Mouse (Mus musculus): Measurements from ENCODE around the gene Cd83.

Gene Cd83

GRCm38 (mm10) chr13:43774605-43775426, 9.8 kb upstream of the Cd83 start:
- no peak for DNase-seq (ENCODE audit: low spot score in 2 of 2)

GRCm38 (mm10) chr13:43775427-43775733, 9.2 kb upstream of the Cd83 start:
- no peak for DNase-seq (ENCODE audit: low spot score in 2 of 2)

DNA sequence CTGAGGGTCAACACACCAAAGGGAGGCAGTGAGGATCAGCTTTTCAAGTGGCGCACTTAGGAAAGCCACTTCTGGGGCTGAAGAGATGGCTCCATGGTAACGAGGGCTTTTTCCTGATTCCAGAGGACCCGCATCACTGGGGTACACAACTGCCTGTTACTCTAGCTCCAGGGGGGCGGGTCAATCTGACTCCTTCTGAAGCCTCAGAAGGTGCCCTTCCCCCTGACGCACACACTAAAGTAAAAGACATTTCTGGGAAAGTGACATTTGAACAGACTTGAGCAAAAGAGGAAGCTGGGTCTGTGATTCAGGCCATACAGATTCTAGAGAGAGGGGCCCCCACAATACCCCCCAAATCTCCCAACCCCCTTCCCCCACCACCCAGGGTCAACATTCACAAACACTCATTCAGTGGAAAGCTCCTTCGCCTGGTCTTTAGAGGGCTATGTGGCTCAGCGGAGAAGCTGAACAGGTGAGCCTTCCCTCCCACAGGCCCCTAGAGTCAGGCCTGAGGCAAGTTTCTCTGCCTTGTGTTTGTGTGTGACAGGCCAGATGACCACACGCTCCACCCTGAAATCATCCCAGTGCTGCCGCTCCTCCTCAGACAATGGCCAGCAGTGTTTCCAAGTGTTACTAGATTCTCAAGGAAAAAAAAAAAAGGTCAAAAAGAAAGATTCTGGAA, 7.1 kb upstream of the Cd83 start:
- no peak for DNase-seq (ENCODE audit: low spot score in 2 of 2)

- DNase-seq (ENCODE audit: low spot score in 2 of 2): no peak
Measured at GRCm38 (mm10) chr13:43778021-43778649, 6.4 kb upstream of the Cd83 start.

DNA sequence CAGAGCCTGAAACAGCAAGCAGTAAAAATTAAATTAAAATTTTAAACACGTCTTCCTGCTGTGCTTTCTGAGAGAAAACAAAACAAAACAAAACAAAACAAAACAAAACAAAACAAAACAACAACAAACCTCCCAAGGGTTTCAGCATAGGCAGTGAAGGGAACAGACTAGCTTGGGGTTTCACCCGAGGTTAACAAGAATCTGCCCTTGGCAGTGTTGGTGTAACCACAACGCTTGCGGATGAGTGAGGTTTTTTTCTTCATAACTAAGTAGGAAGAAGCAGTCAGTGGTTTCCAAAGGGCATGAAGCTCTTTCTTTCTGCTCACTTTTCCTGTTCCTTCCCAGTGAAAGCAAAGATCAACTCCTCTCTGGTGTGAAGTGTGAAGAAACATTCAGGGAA, 5.6 kb upstream of the Cd83 start:
- no peak for DNase-seq (ENCODE audit: low spot score in 2 of 2)

DNA sequence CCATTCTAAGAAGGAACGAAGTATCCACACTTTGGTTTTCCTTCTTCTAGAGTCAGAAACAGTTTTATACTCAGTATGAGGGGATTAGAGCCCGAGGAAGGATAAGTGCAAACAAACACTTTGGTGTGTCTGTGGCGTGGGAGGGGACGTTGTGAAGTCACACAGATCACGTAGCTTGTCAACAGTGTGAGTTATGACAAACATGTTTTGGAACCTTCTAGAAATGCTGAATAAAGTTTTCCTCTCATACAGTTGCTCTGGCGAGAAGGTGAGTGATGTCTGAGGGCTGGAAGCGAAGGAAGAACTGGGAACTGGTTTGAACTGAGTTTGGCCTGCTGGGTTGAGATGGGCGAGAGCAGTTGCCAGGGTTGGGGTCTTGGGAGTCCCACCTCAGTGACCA, 4.5 kb upstream of the Cd83 start:
- DNase-seq (ENCODE audit: low spot score in 2 of 2): no peak

- DNase-seq (ENCODE audit: low spot score in 2 of 2): no peak
Measured at GRCm38 (mm10) chr13:43785712-43786072, 1.1 kb downstream of the Cd83 start.

DNA sequence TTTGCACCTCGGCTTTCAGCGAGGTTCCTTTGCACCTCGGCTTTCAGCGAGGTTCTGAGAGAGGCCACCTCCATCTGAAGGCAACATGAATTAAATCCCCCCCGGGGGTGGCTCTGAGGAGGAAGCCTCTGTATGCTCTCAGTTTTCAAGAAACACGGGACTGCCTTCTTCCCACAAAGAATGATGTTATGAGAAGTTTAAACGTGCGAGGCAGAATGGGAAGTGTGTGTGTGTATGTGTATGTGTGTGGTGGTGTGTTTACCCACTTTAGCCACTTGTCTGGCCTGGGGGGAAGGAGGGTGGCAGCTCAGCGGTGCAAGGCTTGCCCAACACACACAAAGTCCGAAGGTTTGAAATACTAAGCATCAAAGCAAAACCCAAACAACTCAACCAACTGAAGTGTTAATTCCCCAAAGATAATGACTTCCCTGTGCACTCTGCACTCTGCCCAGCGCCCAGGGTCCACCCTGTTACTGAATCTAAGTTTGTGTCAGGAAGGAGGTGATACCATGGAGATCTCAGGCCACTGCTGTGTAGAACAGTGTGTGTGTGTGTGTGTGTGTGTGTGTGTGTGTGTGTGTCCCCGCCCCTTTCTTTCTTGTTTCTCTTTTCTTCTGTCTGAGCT, 1.7 kb downstream of the Cd83 start:
- DNase-seq (ENCODE audit: low spot score in 2 of 2): peak in 1 of 2 experiments; percentile 37

DNA sequence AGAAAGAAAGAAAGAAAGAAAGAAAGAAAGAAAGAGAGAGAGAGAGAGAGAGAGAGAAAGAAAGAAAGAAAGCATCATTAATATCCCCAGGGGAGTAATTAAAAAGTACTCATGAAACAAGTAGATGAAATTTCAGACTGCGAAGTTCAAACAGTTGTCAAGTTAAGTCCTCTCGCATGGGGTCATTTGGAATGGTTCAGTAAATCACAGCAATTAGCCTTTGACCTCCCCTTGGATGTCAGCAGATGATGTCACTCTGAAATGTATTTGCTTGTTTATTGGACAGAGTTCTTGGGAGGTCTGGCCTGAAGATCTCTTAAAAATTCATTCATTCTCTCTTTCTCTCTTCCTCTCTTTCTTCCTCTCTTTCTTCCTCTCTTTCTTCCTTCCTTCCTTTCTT, 2.7 kb downstream of the Cd83 start:
- no peak for DNase-seq (ENCODE audit: low spot score in 2 of 2)

DNA sequence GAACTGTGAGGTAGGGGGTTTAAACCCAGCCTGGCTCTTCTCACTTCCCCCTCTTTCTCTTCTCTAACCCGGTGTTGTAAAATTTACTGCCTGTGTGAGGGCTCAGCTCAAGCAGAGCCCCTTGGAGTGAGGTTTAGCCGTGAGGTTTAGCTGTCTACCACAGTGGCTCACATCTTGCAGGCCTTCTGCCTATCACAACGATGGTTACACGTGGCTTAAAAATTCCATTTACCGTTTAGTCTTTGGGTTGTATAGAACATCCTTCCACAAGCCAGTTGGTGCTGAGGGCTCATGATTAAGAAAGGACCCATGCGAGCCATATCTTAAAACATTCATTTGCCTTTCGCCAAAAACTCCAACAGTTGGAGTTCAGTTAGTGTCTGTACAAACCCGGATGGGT, 3.5 kb downstream of the Cd83 start:
- DNase-seq (ENCODE audit: low spot score in 2 of 2): no peak

DNA sequence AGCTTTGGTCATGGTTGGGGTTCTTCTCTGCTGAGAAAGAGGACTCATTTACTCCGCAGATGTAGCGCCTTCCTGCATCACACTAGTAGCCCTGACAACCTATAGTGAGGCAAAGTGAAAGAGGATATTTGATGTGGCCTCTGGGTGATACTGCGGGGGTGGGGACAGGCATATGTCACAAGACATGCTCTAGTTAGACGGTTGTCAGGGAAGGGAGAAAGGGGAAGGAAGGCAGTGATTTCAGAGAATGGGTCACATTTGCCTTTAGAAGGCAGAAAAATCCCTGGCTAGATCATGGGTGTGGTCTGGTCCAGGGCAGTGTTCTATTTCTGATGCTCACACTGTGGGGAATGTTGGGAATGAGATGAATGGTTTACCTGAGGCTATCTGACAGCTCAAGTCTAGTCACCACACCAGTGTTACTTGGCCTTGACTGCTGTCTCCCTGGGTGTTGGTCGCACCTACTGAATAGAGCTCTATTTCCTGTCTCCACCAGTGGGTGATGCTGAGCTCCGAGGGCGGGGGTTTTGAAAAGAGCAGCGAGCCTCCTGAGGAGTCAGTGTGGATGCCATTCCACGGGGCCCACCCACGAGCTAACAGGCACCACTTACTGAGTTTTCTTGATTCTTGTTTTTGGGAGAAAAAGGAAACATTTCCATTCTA, 4.5 kb downstream of the Cd83 start:
- DNase-seq (ENCODE audit: low spot score in 2 of 2): peak in 1 of 2 experiments; percentile 62

DNA sequence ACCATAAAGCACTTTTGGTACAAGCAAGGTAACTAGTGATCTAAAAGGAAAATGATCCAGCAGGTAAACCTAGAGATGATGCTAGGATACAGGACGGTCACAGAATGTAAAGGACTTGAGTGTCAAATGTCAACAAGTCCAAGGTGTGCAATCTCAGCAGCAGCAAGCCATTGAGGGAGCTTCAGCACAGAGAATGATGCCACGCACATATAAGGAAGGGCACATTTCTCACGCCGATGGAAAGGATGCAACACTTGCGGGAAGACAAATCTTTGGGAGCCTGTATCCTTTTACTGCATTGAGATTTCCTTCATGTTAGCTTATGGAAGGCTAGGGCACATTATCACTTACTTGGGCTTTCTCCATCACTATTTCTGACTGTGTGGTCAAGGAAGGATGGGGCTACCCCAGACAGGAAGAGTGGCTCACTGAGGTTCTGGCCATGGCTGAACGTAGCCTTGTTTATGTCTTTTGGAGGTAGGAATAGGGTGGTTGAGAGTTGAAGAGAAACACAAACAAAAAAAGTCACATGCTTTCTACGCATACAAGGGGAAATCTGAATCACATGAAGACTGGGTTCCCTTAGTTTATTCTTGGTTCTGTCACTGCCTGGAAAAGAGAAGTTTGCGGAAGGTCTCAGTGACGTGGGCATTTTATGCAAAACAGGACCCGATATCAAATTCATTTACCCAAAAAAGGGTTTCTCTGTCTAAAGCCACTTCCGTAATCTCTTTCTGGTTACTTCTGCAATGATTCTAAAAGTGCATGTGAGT, 5.8 kb downstream of the Cd83 start:
- DNase-seq (ENCODE audit: low spot score in 2 of 2): no peak

DNA sequence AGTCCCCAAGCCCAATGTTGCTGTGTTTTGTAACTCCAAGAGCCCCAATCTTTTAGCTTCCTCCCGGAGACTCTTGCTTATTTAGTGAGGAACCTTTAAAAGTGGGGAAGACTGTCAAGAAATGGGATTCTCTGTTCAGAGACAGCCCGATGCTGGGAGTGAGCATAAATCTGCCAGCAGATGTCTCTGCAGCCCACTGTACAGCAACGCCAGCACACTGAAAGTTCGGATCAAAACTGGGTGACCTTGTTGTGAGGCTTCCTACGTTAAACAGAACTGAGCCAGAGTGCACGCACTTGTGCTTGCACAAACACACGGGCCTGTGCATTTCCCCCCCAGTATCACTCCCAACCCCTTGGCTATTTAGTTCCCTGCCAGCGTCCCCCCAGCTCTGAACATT, 10.8 kb downstream of the Cd83 start:
- DNase-seq (ENCODE audit: low spot score in 2 of 2): no peak

- no peak for DNase-seq (ENCODE audit: low spot score in 2 of 2)
Measured at GRCm38 (mm10) chr13:43798655-43799054, 14.1 kb downstream of the Cd83 start.

GRCm38 (mm10) chr13:43800136-43800535, 15.6 kb downstream of the Cd83 start:
- DNase-seq (ENCODE audit: low spot score in 2 of 2): no peak

DNA sequence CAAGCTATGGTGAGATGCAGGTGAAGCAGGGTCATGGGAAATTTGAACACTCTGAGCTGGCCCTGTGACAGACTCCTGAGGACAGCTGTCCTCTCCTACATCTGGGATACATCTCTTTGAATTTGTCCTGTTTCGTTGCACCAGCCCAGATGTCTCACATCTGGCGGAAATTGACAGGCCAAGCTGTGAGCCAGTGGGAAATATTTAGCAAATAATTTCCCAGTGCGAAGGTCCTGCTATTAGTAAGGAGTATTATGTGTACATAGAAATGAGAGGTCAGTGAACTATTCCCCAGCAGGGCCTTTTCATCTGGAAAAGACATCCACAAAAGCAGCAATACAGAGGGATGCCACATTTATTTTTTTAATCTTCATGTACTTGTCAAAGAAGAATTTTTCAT, 17.4 kb downstream of the Cd83 start:
- no peak for DNase-seq (ENCODE audit: low spot score in 2 of 2)

GRCm38 (mm10) chr13:43802361-43803137, 18.0 kb downstream of the Cd83 start:
- no peak for DNase-seq (ENCODE audit: low spot score in 2 of 2)

DNA sequence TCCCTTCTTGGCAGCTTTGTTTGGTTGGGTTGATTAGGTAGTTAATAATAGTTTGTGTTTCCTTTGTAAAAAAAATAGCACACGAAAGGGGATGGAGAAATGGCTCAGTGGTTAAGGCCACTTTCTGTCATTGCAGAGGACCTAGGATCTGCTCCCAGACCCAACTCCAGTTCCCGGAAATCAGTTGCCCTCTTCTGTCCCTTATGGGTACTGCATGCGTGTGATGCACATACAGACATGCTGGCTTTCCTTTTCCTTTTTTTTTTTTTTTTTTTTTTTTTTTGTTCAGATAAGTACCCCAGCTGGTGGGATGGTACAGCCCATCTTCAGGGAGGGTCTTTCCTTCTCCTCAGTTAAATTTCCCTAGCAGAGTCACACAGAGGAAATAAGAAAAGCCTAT, 20.1 kb downstream of the Cd83 start:
- DNase-seq (ENCODE audit: low spot score in 2 of 2): no peak

GRCm38 (mm10) chr13:43805159-43805758, 20.7 kb downstream of the Cd83 start:
- peak in 1 of 2 experiments; percentile 32 for DNase-seq (ENCODE audit: low spot score in 2 of 2)

Data from spleen, postnatal 10 days (tissue).